Mouse (Mus musculus) kidney, adult 2 months (tissue): ENCODE data around the gene Mettl27. TPM values are rescaled to one million over a fixed set of nuclear protein-coding genes. Genes with fewer than 3 reads are reported as not detected.
"Not testable (repeated sequence)": the region's sequence is repeated elsewhere in the genome, so short reads cannot be mapped to it uniquely, and the experiment has no call there.

ENCODE experiments used
- DNase-seq: peaks from one replicate; pipeline ENCODE4 v3.0.0; 2021
- H3K27ac ChIP-seq: fragments of 200-500 bp; 2 replicates; pipeline ENCODE4 v1.5.1; 2012; ENCODE audit warnings: low read depth, low read length, control low read depth, inconsistent platforms; ENCODE audit not compliant: insufficient read depth
- H3K27me3 ChIP-seq: fragments of 200-500 bp; replicated peaks from 2 replicates; pipeline ENCODE4 v1.6.1; 2012; ENCODE audit warnings: mild to moderate bottlenecking, moderate library complexity, low read length, inconsistent platforms; ENCODE audit not compliant: control insufficient read depth, insufficient read depth
- H3K36me3 ChIP-seq: fragments of 200-500 bp; 2 replicates; pipeline ENCODE4 v1.6.1; 2012; ENCODE audit warnings: mild to moderate bottlenecking, moderate library complexity, low read length, inconsistent platforms; ENCODE audit not compliant: control insufficient read depth, insufficient read depth
- H3K4me1 ChIP-seq: fragments of 200-500 bp; 2 replicates; pipeline ENCODE4 v1.6.1; 2011; ENCODE audit warnings: low read length; ENCODE audit not compliant: control insufficient read depth, insufficient read depth
- H3K4me3 ChIP-seq: fragments of 200-500 bp; 2 replicates; pipeline ENCODE4 v1.5.1; 2011; ENCODE audit warnings: mild to moderate bottlenecking, low read depth, low read length, control low read depth; ENCODE audit not compliant: insufficient read depth
- CTCF ChIP-seq: fragments of 200-500 bp; conservative IDR thresholded peaks from 2 replicates; pipeline ENCODE4 v1.5.1; 2011; ENCODE audit warnings: low read depth, mild to moderate bottlenecking, control low read depth, low read length, moderate library complexity, mixed read lengths; ENCODE audit not compliant: insufficient read depth, insufficient read length
- POLR2A ChIP-seq: fragments of 200-500 bp; IDR thresholded peaks from one replicate; pipeline ENCODE4 v1.6.1; 2011; ENCODE audit warnings: low read depth, low read length, control low read depth
- WGBS: fragments of 180-500 bp; shearing (Covaris S2); methylation state at CpG from one replicate; pipeline ENCODE4 v1.1.7; 2018; 5-methylcytosine and 5-hydroxymethylcytosine counted together
- polyA plus RNA-seq: library from polyadenylated mRNA; depleted of rRNA; stranded (reverse); fragments of >200 nt; gene quantifications from 2 replicates; pipeline ENCODE4 v1.2.3, GENCODE M21; 2012

The Mettl27 gene
- polyA plus RNA-seq, 1 experiment: 38.0 TPM

DNA sequence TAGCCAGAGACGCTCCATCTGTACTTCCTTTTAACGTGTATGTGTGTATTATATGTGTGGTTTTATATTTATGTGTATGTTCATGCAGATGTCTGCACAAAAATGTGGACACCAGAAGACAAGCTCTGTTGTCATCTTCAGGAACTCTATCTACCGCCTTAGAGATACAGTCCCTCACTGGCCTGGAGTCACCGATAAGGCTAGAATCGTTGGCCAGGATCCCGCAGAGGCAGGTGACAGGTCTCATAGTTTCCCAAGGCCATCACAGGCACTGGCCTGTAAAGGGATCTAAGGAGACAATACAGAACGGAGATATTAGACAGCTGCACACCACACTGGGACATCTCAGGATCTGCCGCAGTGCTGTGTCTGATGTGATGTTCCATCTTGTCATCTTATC, 11.1 kb upstream of the Mettl27 start:
- Histone ChIP-seq H3K4me1 (no peaks in the 10 kb centered on the region), H3K36me3 (no peaks in the 10 kb centered on the region), H3K27me3 (no peaks in the 10 kb centered on the region), H3K27ac (no peak overlapping the region), H3K4me3 (no peak overlapping the region)
- WGBS: 86% methylated on average over 8 of the region's 8 CpGs
- no peak for DNase-seq
- TF ChIP-seq POLR2A: no peak
- no peak for TF ChIP-seq CTCF

DNA sequence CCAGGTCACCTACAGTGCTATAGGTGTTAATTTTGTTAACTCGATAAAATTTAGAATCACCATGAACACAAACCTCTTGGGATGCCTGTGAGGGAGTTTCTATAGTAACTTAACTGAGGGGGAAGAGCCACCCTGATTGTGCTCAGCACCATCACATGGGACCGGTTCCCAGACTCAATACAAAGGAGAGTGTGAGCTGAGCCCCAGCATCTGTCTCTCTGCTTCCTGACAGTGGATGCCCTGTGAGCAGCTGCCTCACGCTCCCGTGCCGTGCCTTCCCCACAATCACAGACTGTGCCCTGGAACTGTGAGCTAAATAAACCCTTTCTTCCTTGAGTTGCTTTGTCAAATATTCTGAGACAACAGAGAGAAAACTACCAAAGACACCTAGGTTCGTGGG, 9.0 kb upstream of the Mettl27 start:
- no peak for TF ChIP-seq POLR2A
- TF ChIP-seq CTCF: no peak
- Histone ChIP-seq H3K27ac (no peak overlapping the region), H3K27me3 (no peaks in the 10 kb centered on the region), H3K4me1 (no peaks in the 10 kb centered on the region), H3K36me3 (no peaks in the 10 kb centered on the region), H3K4me3 (no peak overlapping the region)
- no peak for DNase-seq
- 68% methylated on average over 6 of the region's 6 CpGs for WGBS

DNA sequence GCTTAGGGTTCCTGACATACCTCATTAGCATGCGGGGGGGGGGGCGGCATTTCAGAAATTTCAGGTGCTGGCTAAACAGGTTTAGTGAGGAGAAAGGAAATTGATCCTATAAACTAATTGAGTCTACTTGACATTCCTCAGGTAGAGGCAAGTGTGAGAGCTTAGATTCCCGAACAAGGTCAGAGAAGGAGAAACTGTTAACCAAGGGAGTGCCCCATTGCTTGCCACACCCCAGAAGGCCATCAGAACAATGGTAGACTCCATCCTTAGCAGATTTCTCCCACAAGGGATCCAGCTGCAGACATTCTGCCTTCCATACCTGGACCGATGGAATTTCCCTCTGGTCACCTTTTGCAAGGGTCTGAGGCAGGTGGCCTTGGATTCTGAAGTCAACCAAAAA, 5.4 kb upstream of the Mettl27 start:
- H3K36me3 ChIP-seq: no peaks in the 10 kb centered on the region

DNA sequence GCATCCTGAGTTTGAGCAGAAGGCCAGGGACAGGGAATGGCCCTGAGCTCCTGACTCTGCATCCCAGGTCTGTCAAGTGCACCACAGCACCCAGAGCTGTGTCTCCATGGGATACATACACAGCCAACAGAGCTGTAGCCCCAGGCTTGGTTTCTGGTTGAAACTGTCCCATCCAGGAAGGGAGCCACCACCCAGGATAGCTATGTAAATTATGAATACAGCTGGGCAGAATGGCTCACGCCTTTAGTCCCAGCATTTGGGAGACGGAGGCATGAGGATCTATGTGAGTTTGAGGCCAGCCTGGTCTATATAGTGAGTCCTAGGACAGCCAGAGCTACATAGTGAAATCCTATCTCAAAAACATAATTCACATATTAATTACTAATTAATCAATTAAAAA, 2.2 kb upstream of the Mettl27 start:
- H3K36me3 ChIP-seq: no peaks in the 10 kb centered on the region
- H3K4me1 ChIP-seq: no peaks in the 10 kb centered on the region
- WGBS: 71% methylated on average over 2 of the region's 2 CpGs
- TF ChIP-seq POLR2A (no peak), CTCF (no peak)
- no peak for DNase-seq
- no peaks in the 10 kb centered on the region for H3K27me3 ChIP-seq
- no peak overlapping the region for H3K4me3 ChIP-seq
- no peak overlapping the region for H3K27ac ChIP-seq

More for the DNA sequence above, 5.4 kb upstream of the Mettl27 start:
- H3K4me1 ChIP-seq: no peaks in the 10 kb centered on the region
- DNase-seq: no peak
- H3K27me3 ChIP-seq: no peaks in the 10 kb centered on the region
- H3K4me3 ChIP-seq: no peak overlapping the region
- TF ChIP-seq POLR2A (no peak), CTCF (no peak)
- WGBS: 62% methylated on average over 4 of the region's 4 CpGs
- no peak overlapping the region for H3K27ac ChIP-seq

DNA sequence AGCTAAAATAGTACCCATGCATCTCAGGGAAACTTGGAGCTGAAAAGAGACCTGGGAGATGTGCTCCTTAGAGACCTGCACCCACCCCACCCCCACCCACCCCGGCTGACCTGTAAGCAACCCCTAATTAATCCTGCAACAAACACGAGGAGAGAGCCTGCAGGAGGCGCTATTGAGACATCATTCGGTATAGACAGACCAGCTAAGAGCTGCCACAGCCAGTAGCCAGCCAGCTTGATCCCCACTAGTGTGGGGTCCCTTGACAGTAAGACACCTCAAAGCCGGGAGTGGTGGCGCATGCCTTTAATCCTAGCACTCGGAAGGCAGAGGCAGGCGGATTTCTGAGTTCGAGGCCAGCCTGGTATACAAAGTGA, 722 bp downstream of the Mettl27 start:
- Histone ChIP-seq H3K4me1 (no peaks in the 10 kb centered on the region), H3K27me3 (no peaks in the 10 kb centered on the region), H3K36me3 (no peaks in the 10 kb centered on the region), H3K27ac (no peak overlapping the region; the same call in 1 of the 2 replicates), H3K4me3 (peak overlapping the region; percentile 59)
- 43% methylated on average over 9 of the region's 9 CpGs for WGBS
- peak; percentile 70 for DNase-seq
- TF ChIP-seq CTCF: peak; percentile 46
- no peak for TF ChIP-seq POLR2A

DNA sequence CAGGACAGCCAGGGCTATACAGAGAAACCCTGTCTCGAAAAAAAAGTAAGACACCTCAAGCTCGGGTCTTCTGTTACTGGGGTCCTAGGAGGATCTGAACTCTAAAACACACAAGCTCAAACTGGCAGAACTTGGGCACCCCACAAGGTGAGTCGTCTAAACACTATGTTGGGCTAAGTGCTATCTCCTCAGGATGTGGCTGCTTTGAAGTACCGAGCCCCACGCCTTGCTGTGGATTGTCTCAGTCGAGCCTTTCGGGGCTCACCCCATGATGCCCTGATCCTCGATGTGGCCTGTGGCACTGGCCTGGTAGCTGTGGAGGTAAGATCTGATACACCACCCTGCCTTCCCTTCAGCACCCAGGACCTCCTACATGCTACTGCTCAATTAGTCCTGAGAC, 1.1 kb downstream of the Mettl27 start:
- TF ChIP-seq POLR2A (no peak), CTCF (no peak)
- Histone ChIP-seq H3K27me3 (no peaks in the 10 kb centered on the region), H3K27ac (no peak overlapping the region), H3K4me1 (no peaks in the 10 kb centered on the region), H3K4me3 (no peak overlapping the region), H3K36me3 (no peaks in the 10 kb centered on the region)
- 93% methylated on average over 8 of the region's 8 CpGs for WGBS
- DNase-seq: no peak

DNA sequence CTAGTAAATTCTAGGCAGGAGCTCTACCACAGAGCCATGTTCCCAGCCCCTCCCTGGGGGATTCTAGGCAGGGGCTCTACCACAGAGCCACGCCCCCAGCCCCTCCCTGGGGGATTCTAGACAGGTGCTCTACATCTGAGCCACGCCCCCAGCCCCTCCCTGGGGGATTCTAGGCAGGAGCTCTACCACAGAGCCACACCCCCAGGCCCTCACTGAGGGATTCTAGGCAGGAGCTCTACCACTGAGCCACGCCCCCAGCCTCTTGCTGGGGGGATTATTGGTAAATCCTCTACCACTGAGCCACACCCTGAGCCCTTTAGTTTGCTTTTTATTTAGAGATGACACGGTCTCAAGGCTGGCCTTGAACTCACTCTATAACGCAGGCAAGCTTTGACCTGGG, 1.5 kb downstream of the Mettl27 start:
- not testable (repeated sequence) for H3K4me3 ChIP-seq, H3K27me3 ChIP-seq, H3K4me1 ChIP-seq, DNase-seq, H3K36me3 ChIP-seq, H3K27ac ChIP-seq
- WGBS: 98% methylated on average over 5 of the region's 5 CpGs

DNA sequence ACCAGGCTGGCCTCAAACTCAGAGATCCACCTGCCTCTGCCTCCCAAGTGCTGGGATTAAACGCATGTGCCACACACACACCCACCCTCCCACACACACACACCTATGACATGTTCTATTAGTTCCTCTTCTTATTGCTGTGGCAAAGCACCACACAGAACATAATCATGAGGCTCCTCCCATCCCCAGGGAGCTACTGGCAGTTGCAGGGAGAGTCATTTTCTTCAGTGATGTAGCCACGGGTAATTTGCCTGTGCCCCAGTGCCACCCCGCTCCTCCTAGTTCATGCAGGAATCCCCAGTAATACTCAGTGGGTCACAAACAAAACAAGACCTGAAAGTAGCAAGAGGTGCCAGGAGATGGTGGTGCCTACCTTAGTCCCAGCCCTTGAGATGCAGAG, 2.5 kb downstream of the Mettl27 start:
- no peak overlapping the region for H3K27ac ChIP-seq
- no peaks in the 10 kb centered on the region for H3K4me1 ChIP-seq
- WGBS: 85% methylated on average over 3 of the region's 3 CpGs
- H3K4me3 ChIP-seq: no peak overlapping the region
- no peaks in the 10 kb centered on the region for H3K36me3 ChIP-seq
- no peaks in the 10 kb centered on the region for H3K27me3 ChIP-seq
- no peak for TF ChIP-seq POLR2A
- no peak for TF ChIP-seq CTCF
- DNase-seq: no peak
